Mouse (Mus musculus) midbrain, embryonic 13.5 days (tissue): ENCODE measurements around the gene Arhgap1. TPM values are rescaled to one million over a fixed set of nuclear protein-coding genes. Genes with fewer than 3 reads are reported as not detected.

ENCODE experiments used
- ATAC-seq: fragments of 200-750 bp; cut with Nextera tagmentation; 2 replicates; pipeline ENCODE4 v1.8.0; 2017; ENCODE audit warnings: mild to moderate bottlenecking, moderate TSS enrichment, moderate library complexity
- H3K27ac ChIP-seq: fragments of 300-500 bp; sonication (generic); 2 replicates; pipeline ENCODE4 v1.5.1; 2015; ENCODE audit warnings: inconsistent platforms, mild to moderate bottlenecking, moderate library complexity
- H3K27me3 ChIP-seq: fragments of 300-500 bp; sonication (generic); 2 replicates; pipeline ENCODE4 v1.6.1; 2015; ENCODE audit warnings: mild to moderate bottlenecking, inconsistent platforms
- H3K36me3 ChIP-seq: fragments of 300-500 bp; sonication (generic); 2 replicates; pipeline ENCODE4 v1.6.1; 2015; ENCODE audit warnings: mild to moderate bottlenecking, inconsistent platforms
- H3K4me1 ChIP-seq: fragments of 300-500 bp; sonication (generic); replicated peaks from 2 replicates; pipeline ENCODE4 v1.6.1; 2015; ENCODE audit warnings: inconsistent platforms
- H3K4me2 ChIP-seq: fragments of 300-500 bp; sonication (generic); replicated peaks from 2 replicates; pipeline ENCODE4 v1.6.1; 2015; ENCODE audit warnings: moderate library complexity, mild to moderate bottlenecking, inconsistent platforms
- H3K4me3 ChIP-seq: fragments of 300-500 bp; sonication (generic); replicated peaks from 2 replicates; pipeline ENCODE4 v1.5.1; 2015; ENCODE audit warnings: mild to moderate bottlenecking, inconsistent platforms
- H3K9ac ChIP-seq: fragments of 300-500 bp; sonication (generic); replicated peaks from 2 replicates; pipeline ENCODE4 v1.6.1; 2015; ENCODE audit warnings: mild to moderate bottlenecking, inconsistent platforms
- H3K9me3 ChIP-seq: fragments of 300-500 bp; sonication (generic); 2 replicates; pipeline ENCODE4 v1.6.1; 2016; ENCODE audit warnings: mild to moderate bottlenecking, inconsistent platforms
- WGBS: fragments of 180-500 bp; shearing (Covaris S2); methylation state at CpG from one replicate; pipeline ENCODE4 v1.1.7; 2015; 5-methylcytosine and 5-hydroxymethylcytosine counted together
- polyA plus RNA-seq: library from polyadenylated mRNA; unstranded; fragments of >200 nt; fragmentation: Nextera tagmentation; extraction: Ambion mirVana; gene quantifications from 2 replicates; pipeline ENCODE4 v1.2.1, GENCODE M21; 2015

Gene Arhgap1
- polyA plus RNA-seq, 1 experiment from 2014 or later = 89.0 TPM

DNA sequence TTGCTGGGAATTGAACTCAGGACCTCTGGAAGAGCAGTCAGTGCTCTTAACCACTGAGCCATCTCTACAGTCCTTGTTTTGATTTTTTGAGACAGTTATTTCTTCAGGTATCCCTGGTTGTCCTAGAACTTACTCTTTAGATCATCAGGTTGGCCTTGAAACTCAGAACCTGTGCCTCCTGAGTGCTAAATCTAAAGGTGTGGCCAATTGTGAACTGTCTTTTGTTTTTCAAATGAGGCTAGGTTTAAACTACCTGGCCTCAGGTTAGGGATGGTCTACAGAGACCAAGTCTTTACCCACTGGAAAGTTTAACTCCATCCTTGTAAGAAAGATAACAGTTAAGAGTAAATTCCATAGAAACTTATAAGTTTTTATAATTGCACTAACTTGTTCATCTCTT lies 56.8 kb downstream of the Arhgap1 start:
- Histone ChIP-seq H3K27me3 (no peaks in the 10 kb centered on the region), H3K27ac (no peak overlapping the region), H3K36me3 (no peaks in the 10 kb centered on the region), H3K4me2 (no peak overlapping the region), H3K9me3 (no peaks in the 10 kb centered on the region), H3K9ac (no peak overlapping the region), H3K4me3 (no peak overlapping the region), H3K4me1 (peaks cover 13% of the 10 kb centered on the region)
- ATAC-seq = no peak

GRCm38 (mm10) chr2:91708361-91708760 lies 58.7 kb downstream of the Arhgap1 start:
- no peak overlapping the region for H3K9ac ChIP-seq
- H3K4me2 ChIP-seq = no peak overlapping the region
- no peak overlapping the region for H3K27ac ChIP-seq
- no peaks in the 10 kb centered on the region for H3K9me3 ChIP-seq
- H3K4me1 ChIP-seq = peaks cover 27% of the 10 kb centered on the region
- ATAC-seq = no peak
- 95% methylated on average over 6 of the region's 6 CpGs for WGBS
- H3K4me3 ChIP-seq = no peak overlapping the region
- H3K36me3 ChIP-seq = no peaks in the 10 kb centered on the region
- H3K27me3 ChIP-seq = no peaks in the 10 kb centered on the region

DNA sequence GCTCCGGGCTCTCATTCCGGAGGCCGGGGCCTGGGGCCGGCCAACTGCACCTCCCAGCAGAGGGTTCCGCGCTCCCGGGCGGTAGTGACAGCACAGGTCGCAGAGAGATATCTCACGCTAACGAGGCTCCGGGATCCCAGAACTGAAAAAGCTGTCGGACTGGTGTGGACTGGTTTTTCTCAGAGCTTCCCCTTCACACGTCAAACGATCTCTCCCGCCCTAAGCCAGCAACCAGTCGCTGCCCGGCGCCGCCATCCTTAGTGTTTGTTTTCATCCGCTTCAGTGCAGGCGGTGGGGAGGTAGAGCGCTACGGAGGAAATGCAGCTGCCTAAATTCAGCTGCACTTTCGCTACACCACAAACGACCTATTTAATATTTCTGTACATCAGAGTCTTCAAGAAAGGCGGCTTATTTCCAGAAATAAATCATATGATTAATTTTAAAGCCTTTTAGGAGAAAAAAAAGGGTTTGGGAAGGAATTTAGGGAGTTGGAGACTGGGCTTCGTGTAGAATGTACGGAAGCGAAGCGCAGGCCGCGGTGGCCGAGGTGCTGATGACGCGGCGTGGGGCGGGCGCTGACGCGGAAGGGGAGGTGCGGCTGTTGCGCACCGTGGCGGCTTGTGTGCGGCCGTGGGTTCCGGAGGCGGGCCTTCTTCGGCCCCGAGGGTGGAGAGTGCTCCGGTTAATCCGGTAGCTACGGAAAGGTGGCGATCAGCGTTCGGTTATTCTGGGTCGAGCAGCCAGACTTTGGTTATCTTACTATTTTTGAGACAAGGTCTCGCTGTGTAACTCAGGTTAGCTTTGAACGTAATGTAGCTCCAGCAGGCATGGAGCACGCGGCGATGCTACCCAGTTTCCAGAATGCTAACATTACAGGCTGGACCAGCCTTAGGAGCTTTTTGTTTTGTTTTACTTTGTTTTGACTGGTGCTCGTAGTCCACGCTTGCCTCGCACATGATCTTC lies 60.9 kb downstream of the Arhgap1 start, which contains the start of the genes Atg13 and Harbi1:
Gene Atg13, minus strand, starts transcription at position 305 of the 963 bp plus-strand sequence.
Gene Harbi1, plus strand, starts transcription at position 581 of the 963 bp plus-strand sequence.
- H3K9me3 ChIP-seq = no peaks in the 10 kb centered on the region
- ATAC-seq = peak; percentile 99

GRCm38 (mm10) chr2:91711256-91711925 lies 61.7 kb downstream of the Arhgap1 start:
- Histone ChIP-seq H3K36me3 (0 out of 2 replicates have a peak, but pooled peaks cover 5% of the 10 kb centered on the region), H3K9ac (peak overlapping the region; percentile 82), H3K9me3 (no peaks in the 10 kb centered on the region), H3K27ac (peak overlapping the region; percentile 73), H3K27me3 (no peaks in the 10 kb centered on the region), H3K4me3 (peak overlapping the region; percentile 98), H3K4me1 (peaks cover 30% of the 10 kb centered on the region), H3K4me2 (peak overlapping the region; percentile 75)
- 6% methylated on average over 8 of the region's 8 CpGs for WGBS
- ATAC-seq = no peak

More for the DNA sequence above, 60.9 kb downstream of the Arhgap1 start, which contains the start of the genes Atg13 and Harbi1:
- H3K27ac ChIP-seq = peak within 1 kb of the TSS; percentile 73
- H3K4me3 ChIP-seq = peak within 1 kb of the TSS; percentile 98
- H3K27me3 ChIP-seq = no peaks in the 10 kb centered on the region
- H3K4me1 ChIP-seq = peaks cover 30% of the 10 kb centered on the region
- peak within 1 kb of the TSS; percentile 75 for H3K4me2 ChIP-seq
- 0 out of 2 replicates have a peak, but pooled peaks cover under 1% of the 10 kb centered on the region for H3K36me3 ChIP-seq
- H3K9ac ChIP-seq = peak within 1 kb of the TSS; percentile 82
- under 1% methylated on average over 66 of the region's 66 CpGs for WGBS

DNA sequence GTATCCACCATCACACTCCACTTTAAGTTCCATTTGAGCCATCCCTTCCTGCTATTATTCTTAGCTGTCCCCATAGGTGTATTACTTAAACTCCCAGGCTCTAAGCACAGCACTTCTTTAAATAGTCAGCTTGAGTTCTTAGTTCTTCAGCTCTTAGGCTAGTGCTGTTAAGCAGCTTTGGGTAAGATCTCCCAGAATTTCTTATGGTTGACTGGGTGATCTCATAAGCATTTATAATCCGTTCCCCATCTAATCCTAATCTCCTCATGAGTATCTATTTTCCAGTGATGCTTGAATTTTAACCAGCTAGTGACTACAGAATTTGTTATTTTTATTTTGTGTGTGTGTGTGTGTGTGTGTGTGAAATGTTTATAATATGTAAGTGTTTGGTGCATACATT lies 65.3 kb downstream of the Arhgap1 start:
- ATAC-seq = no peak
- no peak overlapping the region for H3K4me3 ChIP-seq
- WGBS = 67% methylated on average over 1 of the region's 1 CpGs
- H3K4me2 ChIP-seq = no peak overlapping the region
- no peaks in the 10 kb centered on the region for H3K9me3 ChIP-seq
- H3K4me1 ChIP-seq = peaks cover 19% of the 10 kb centered on the region
- no peak overlapping the region for H3K9ac ChIP-seq
- no peaks in the 10 kb centered on the region for H3K27me3 ChIP-seq
- H3K36me3 ChIP-seq = peaks cover 15% of the 10 kb centered on the region
- H3K27ac ChIP-seq = no peak overlapping the region

- no peak overlapping the region for H3K4me2 ChIP-seq
- no peaks in the 10 kb centered on the region for H3K9me3 ChIP-seq
- H3K9ac ChIP-seq = no peak overlapping the region
- no peak overlapping the region for H3K4me3 ChIP-seq
- ATAC-seq = no peak
- 90% methylated on average over 6 of the region's 6 CpGs for WGBS
- H3K27me3 ChIP-seq = no peaks in the 10 kb centered on the region
- H3K36me3 ChIP-seq = peaks cover 28% of the 10 kb centered on the region
- peaks cover 3% of the 10 kb centered on the region; the same call in 1 of the 2 replicates for H3K4me1 ChIP-seq
- H3K27ac ChIP-seq = no peak overlapping the region
Measured at GRCm38 (mm10) chr2:91718276-91718675, 68.6 kb downstream of the Arhgap1 start.

Other genes with a start within 250 kb of the Arhgap1 start
- gene 1110051M20Rik, start 205.2 kb upstream of the Arhgap1 start, polyA plus RNA-seq = 147 and 165 TPM in 2 replicates
- 7.1 and 10.2 TPM in 2 replicates for gene Lrp4, start 192.3 kb upstream of the Arhgap1 start, polyA plus RNA-seq
- 149 and 153 TPM in 2 replicates for gene Ckap5, start 123.1 kb upstream of the Arhgap1 start, polyA plus RNA-seq
- gene F2, start 13.4 kb upstream of the Arhgap1 start, polyA plus RNA-seq = 0.32 TPM in 1 of 2 replicates, not detected in the other
- gene Zfp408, start 69 bp upstream of the Arhgap1 start, polyA plus RNA-seq = 14.0 and 14.6 TPM in 2 replicates
- 38.0 and 38.6 TPM in 2 replicates for gene Atg13, start 60.7 kb downstream of the Arhgap1 start, polyA plus RNA-seq
- 25.0 and 26.2 TPM in 2 replicates for gene Harbi1, start 61.0 kb downstream of the Arhgap1 start, polyA plus RNA-seq
- 23.7 and 26.2 TPM in 2 replicates for gene Ambra1, start 80.3 kb downstream of the Arhgap1 start, polyA plus RNA-seq